Mouse (Mus musculus) brain, adult 10 weeks (tissue): Measurements from ENCODE around the gene Kdr. TPM values are rescaled to one million over a fixed set of nuclear protein-coding genes. Genes with fewer than 3 reads are reported as not detected.

Experiments used
- polyA plus RNA-seq: library from polyadenylated mRNA; stranded (reverse); fragments of 350-450 nt; fragmentation: Illumina TruSeq; extraction: RNeasy Lipid Tissue Mini Kit (QIAGEN cat#74804); gene quantifications from one replicate; pipeline ENCODE4 v1.2.3, GENCODE M21; 2015; ENCODE audit warnings: low read depth, low replicate concordance

The Kdr gene
- 7.0 TPM for polyA plus RNA-seq

GRCm38 (mm10) chr5:75978374-75979100 is at the start of gene Kdr:
Gene Kdr (minus strand): TSS chr5:75978458.

Other genes starting within 250 kb of the Kdr start
- 22.8 TPM for gene Srd5a3, start 161.8 kb upstream of the Kdr start, polyA plus RNA-seq
- 38.6 TPM for gene Tmem165, start 205.4 kb upstream of the Kdr start, polyA plus RNA-seq